Mouse (Mus musculus): ENCODE data around the gene Spats2l.

DNA sequence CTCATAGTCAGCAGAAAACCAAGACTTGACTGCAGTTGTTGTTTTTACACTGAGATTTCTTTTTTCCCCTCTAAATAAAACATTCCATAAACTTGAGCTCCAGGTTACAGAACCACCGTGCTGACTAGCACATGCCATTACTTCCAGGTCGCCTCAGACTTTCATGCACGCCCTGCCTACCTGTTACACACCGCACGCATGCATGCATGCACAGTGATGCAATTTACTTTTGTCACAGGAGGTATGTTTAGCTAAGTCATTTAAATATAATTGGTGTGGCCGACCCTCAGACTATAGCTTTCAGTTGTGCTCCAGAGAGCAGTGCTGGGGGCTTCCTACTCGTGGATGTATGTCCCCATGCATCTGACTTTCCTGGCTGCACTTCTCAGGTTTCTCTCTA, 167.1 kb downstream of the Spats2l start:
- TF ChIP-seq EP300 (IDR thresholded peaks at IDR 0.05) (no peak), CTCF (IDR thresholded peaks at IDR 0.05) (no peak)
